Mouse (Mus musculus) kidney, embryonic 14.5 days (tissue): ENCODE measurements around the gene Nectin2. TPM values are rescaled to one million over a fixed set of nuclear protein-coding genes. Genes with fewer than 3 reads are reported as not detected.

Experiments used
- ATAC-seq: fragments of 200-750 bp; cut with Nextera tagmentation; 2 replicates; pipeline ENCODE4 v1.8.0; 2017; ENCODE audit warnings: moderate number of reproducible peaks, mild to moderate bottlenecking, moderate TSS enrichment, moderate library complexity; ENCODE audit not compliant: low FRiP score, low TSS enrichment
- H3K27ac ChIP-seq: fragments of 300-500 bp; sonication (generic); 2 replicates; pipeline ENCODE4 v1.5.1; 2014; ENCODE audit warnings: low read depth, mild to moderate bottlenecking, low read length, moderate library complexity, mixed read lengths
- H3K27me3 ChIP-seq: fragments of 300-500 bp; sonication (generic); 2 replicates; pipeline ENCODE4 v1.6.1; 2014; ENCODE audit warnings: mild to moderate bottlenecking, low read length; ENCODE audit not compliant: control insufficient read depth, insufficient read depth
- H3K36me3 ChIP-seq: fragments of 300-500 bp; sonication (generic); 2 replicates; pipeline ENCODE4 v1.6.1; 2014; ENCODE audit warnings: low read length, mixed read lengths; ENCODE audit not compliant: control insufficient read depth, insufficient read depth
- H3K4me1 ChIP-seq: fragments of 300-500 bp; sonication (generic); 2 replicates; pipeline ENCODE4 v1.6.1; 2014; ENCODE audit warnings: low read length, mixed read lengths; ENCODE audit not compliant: control insufficient read depth, insufficient read depth
- H3K4me2 ChIP-seq: fragments of 300-500 bp; sonication (generic); replicated peaks from 2 replicates; pipeline ENCODE4 v1.6.1; 2014; ENCODE audit warnings: low read depth, mild to moderate bottlenecking, low read length
- H3K4me3 ChIP-seq: fragments of 300-500 bp; sonication (generic); 2 replicates; pipeline ENCODE4 v1.5.1; 2014; ENCODE audit warnings: mild to moderate bottlenecking, low read length
- H3K9ac ChIP-seq: fragments of 300-500 bp; sonication (generic); 2 replicates; pipeline ENCODE4 v1.6.1; 2014; ENCODE audit warnings: low read depth, mild to moderate bottlenecking, low read length, moderate library complexity
- H3K9me3 ChIP-seq: fragments of 300-500 bp; sonication (generic); 2 replicates; pipeline ENCODE4 v1.6.1; 2016; ENCODE audit warnings: low read length; ENCODE audit not compliant: control insufficient read depth
- WGBS: fragments of 180-500 bp; shearing (Covaris S2); extraction: QIAGEN DNeasy Blood & Tissue Kit; methylation state at CpG from one replicate; pipeline ENCODE4 v1.1.7; 2014; 5-methylcytosine and 5-hydroxymethylcytosine counted together
- polyA plus RNA-seq: library from polyadenylated mRNA; unstranded; fragments of >200 nt; fragmentation: Nextera tagmentation; extraction: Ambion mirVana; gene quantifications from 2 replicates; pipeline ENCODE4 v1.2.1, GENCODE M21; 2014

Gene Nectin2
- polyA plus RNA-seq, 1 experiment from 2014 or later: 139 TPM

GRCm38 (mm10) chr7:19741329-19742031 is 8.8 kb downstream of the Nectin2 start:
- Histone ChIP-seq H3K27me3 (no peaks in the 10 kb centered on the region), H3K4me2 (no peak overlapping the region), H3K27ac (peak overlapping the region; percentile 62; the same call in 1 of the 2 replicates), H3K36me3 (peaks cover 45% of the 10 kb centered on the region), H3K9me3 (0 out of 2 replicates have a peak, but pooled peaks cover 3% of the 10 kb centered on the region), H3K4me3 (no peak overlapping the region), H3K9ac (no peak overlapping the region), H3K4me1 (peaks cover 51% of the 10 kb centered on the region)
- 11% methylated on average over 8 of the region's 8 CpGs for WGBS
- peak; percentile 69 for ATAC-seq

- ATAC-seq: no peak
- Histone ChIP-seq H3K4me1 (peaks cover 40% of the 10 kb centered on the region), H3K9me3 (0 out of 2 replicates have a peak, but pooled peaks cover 3% of the 10 kb centered on the region), H3K9ac (no peak overlapping the region), H3K27ac (no peak overlapping the region), H3K4me2 (no peak overlapping the region), H3K36me3 (peaks cover 53% of the 10 kb centered on the region), H3K4me3 (no peak overlapping the region), H3K27me3 (no peaks in the 10 kb centered on the region)
- WGBS: 89% methylated on average over 11 of the region's 11 CpGs
Observed at GRCm38 (mm10) chr7:19740269-19740668, 10.0 kb downstream of the Nectin2 start.

DNA sequence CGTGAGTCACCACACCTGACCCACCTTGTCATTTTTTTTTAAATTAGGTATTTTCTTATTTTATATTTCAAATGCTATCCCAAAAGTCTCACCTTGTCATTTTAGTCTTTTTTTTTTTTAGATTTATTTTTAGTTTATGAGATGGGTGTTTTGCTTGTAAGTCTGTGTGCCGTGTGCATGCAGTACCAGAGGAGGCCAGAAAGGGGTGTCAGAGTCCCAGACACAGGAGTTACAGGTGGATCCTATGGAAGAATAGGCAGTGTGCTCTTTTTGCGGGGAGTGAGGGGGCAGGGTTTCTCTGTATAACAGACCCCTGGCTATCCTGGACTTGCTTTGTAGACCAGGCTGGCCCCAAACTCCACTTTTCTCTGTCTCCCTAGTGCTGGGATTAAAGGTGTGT is 11.5 kb downstream of the Nectin2 start:
- H3K36me3 ChIP-seq: peaks cover 60% of the 10 kb centered on the region
- 87% methylated on average over 3 of the region's 3 CpGs for WGBS
- no peak overlapping the region for H3K4me3 ChIP-seq
- no peak for ATAC-seq
- H3K27me3 ChIP-seq: no peaks in the 10 kb centered on the region
- no peak overlapping the region for H3K27ac ChIP-seq
- H3K4me2 ChIP-seq: no peak overlapping the region
- 0 out of 2 replicates have a peak, but pooled peaks cover 3% of the 10 kb centered on the region for H3K9me3 ChIP-seq
- peaks cover 26% of the 10 kb centered on the region for H3K4me1 ChIP-seq
- no peak overlapping the region for H3K9ac ChIP-seq

- Histone ChIP-seq H3K36me3 (peaks cover 73% of the 10 kb centered on the region), H3K4me3 (no peak overlapping the region), H3K4me1 (peaks cover 8% of the 10 kb centered on the region), H3K27me3 (no peaks in the 10 kb centered on the region), H3K9ac (no peak overlapping the region), H3K27ac (no peak overlapping the region; the same call in 1 of the 2 replicates), H3K4me2 (no peak overlapping the region), H3K9me3 (0 out of 2 replicates have a peak, but pooled peaks cover 3% of the 10 kb centered on the region)
- no peak for ATAC-seq
- WGBS: 82% methylated on average over 16 of the region's 16 CpGs
Observed at GRCm38 (mm10) chr7:19736389-19737057, 13.8 kb downstream of the Nectin2 start.

GRCm38 (mm10) chr7:19734178-19734666 is 16.1 kb downstream of the Nectin2 start:
- Histone ChIP-seq H3K36me3 (peaks cover 89% of the 10 kb centered on the region), H3K9ac (no peak overlapping the region), H3K27ac (no peak overlapping the region), H3K4me1 (no peaks in the 10 kb centered on the region), H3K9me3 (no peaks in the 10 kb centered on the region), H3K4me2 (no peak overlapping the region), H3K4me3 (no peak overlapping the region), H3K27me3 (no peaks in the 10 kb centered on the region)
- WGBS: 87% methylated on average over 10 of the region's 10 CpGs
- no peak for ATAC-seq

- no peak for ATAC-seq
- no peak overlapping the region for H3K9ac ChIP-seq
- H3K27me3 ChIP-seq: no peaks in the 10 kb centered on the region
- H3K36me3 ChIP-seq: peaks cover 90% of the 10 kb centered on the region
- no peak overlapping the region for H3K4me3 ChIP-seq
- H3K4me1 ChIP-seq: no peaks in the 10 kb centered on the region
- no peak overlapping the region for H3K4me2 ChIP-seq
- WGBS: 90% methylated on average over 4 of the region's 4 CpGs
- H3K27ac ChIP-seq: no peak overlapping the region
- H3K9me3 ChIP-seq: peaks cover 3% of the 10 kb centered on the region; the same call in 1 of the 2 replicates
Observed at GRCm38 (mm10) chr7:19726541-19726940, 23.7 kb downstream of the Nectin2 start.

DNA sequence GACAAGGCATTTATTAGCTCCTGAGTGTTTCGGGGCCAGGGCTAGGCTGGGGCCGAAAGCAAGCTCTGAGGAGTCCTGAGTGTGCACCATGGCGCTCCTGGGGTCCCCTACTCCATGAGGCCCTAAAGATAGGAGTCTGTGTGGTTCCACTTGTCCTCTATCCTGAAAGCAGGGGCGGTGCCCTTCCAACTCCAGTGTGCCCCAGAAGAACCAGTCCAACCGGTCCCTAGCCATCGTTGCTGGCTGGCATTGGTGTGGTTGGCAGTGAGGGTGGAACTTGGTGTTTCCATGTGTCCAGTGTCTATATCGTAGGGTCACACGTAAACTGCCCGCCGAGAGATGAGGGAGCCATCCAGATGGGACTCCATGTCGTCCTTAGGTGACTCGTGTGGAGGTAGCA is 26.1 kb downstream of the Nectin2 start:
- 93% methylated on average over 12 of the region's 12 CpGs for WGBS
- Histone ChIP-seq H3K9ac (no peak overlapping the region), H3K4me2 (no peak overlapping the region), H3K4me3 (no peak overlapping the region), H3K27ac (no peak overlapping the region), H3K27me3 (no peaks in the 10 kb centered on the region), H3K4me1 (no peaks in the 10 kb centered on the region), H3K36me3 (peaks cover 75% of the 10 kb centered on the region), H3K9me3 (peaks cover 15% of the 10 kb centered on the region)
- no peak for ATAC-seq

- Histone ChIP-seq H3K9me3 (peaks cover 15% of the 10 kb centered on the region), H3K27ac (peak overlapping the region; percentile 37; the same call in 1 of the 2 replicates), H3K9ac (no peak overlapping the region), H3K36me3 (peaks cover 64% of the 10 kb centered on the region), H3K4me1 (no peaks in the 10 kb centered on the region), H3K27me3 (no peaks in the 10 kb centered on the region), H3K4me2 (no peak overlapping the region), H3K4me3 (no peak overlapping the region)
- 91% methylated on average over 6 of the region's 6 CpGs for WGBS
- ATAC-seq: no peak
Observed at GRCm38 (mm10) chr7:19722754-19723195, 27.5 kb downstream of the Nectin2 start.

DNA sequence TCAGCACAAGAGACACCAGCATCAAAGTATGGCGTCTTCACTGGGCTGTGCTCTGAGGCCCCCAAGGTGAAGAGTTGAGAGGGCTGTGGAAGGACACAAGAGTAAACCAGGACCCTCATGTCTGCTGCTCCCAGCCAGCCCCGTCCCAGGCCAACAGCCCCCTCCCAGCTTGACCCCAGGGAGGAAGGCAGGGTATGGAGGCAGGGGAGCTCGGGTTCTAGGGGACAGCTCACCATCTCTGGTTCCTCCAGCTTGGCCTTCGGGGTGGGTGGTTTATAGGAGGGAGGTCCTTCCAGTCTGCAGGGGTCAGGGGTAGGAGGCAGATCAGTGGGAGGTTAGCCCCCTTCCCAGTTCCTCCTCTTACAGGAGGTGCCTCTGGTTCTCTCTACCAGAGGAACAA is 31.1 kb downstream of the Nectin2 start:
- no peak overlapping the region for H3K4me2 ChIP-seq
- H3K27ac ChIP-seq: no peak overlapping the region
- H3K4me1 ChIP-seq: peaks cover 7% of the 10 kb centered on the region; the same call in 1 of the 2 replicates
- peaks cover 15% of the 10 kb centered on the region for H3K9me3 ChIP-seq
- no peaks in the 10 kb centered on the region for H3K27me3 ChIP-seq
- WGBS: 86% methylated on average over 4 of the region's 4 CpGs
- no peak overlapping the region for H3K4me3 ChIP-seq
- no peak overlapping the region for H3K9ac ChIP-seq
- ATAC-seq: no peak
- H3K36me3 ChIP-seq: peaks cover 36% of the 10 kb centered on the region
